ENCODE assay signal across 8 mouse cellular contexts in genomic region chr11:84869537-84870232, GRCm38 (mm10). TPM values are rescaled to one million over a fixed set of nuclear protein-coding genes. Genes with fewer than 3 reads are reported as not detected.
DNase-seq lines count a peak whose midpoint lies in the region; ATAC-seq lines count a peak whose summit lies in the region.

No protein-coding gene starts in this region.

- H3K4me3 ChIP-seq in hindbrain, embryonic 14.5 days (replicated peaks; ENCODE audit: low read length) = peak overlapping the region; percentile 96

- WGBS in hindbrain, embryonic 14.5 days = under 1% methylated on average over 50 of the region's 61 CpGs

- H3K27ac ChIP-seq in hindbrain, embryonic 14.5 days = peak overlapping the region; percentile 100

- no peaks in the 10 kb centered on the region for H3K9me3 ChIP-seq in hindbrain, embryonic 14.5 days (ENCODE audit: control insufficient read depth, low read length)

- peaks cover 23% of the 10 kb centered on the region for H3K4me1 ChIP-seq in hindbrain, embryonic 14.5 days (replicated peaks; ENCODE audit: control insufficient read depth, insufficient read depth, low read length)

- ATAC-seq in hindbrain, embryonic 14.5 days (ENCODE audit: low FRiP score) = peak; percentile 86

- peak overlapping the region; percentile 90 for H3K9ac ChIP-seq in hindbrain, embryonic 14.5 days

- H3K27me3 ChIP-seq in hindbrain, embryonic 14.5 days (ENCODE audit: control insufficient read depth, insufficient read depth, low read length) = no peaks in the 10 kb centered on the region

- peak overlapping the region; percentile 93 for H3K4me2 ChIP-seq in hindbrain, embryonic 14.5 days (replicated peaks)

- DNase-seq in R1 (ENCODE audit: low read depth, low spot score) = peak; percentile 96
- peak; percentile 92 to 96 for DNase-seq in cerebellum, postnatal 25 days
- DNase-seq in frontal cortex, postnatal 25 days (ENCODE audit: low spot score in 2 of 2) = peak; percentile 82 to 87
- peak; percentile 91 for DNase-seq in hindbrain, embryonic 14.5 days (ENCODE audit: low spot score)
- peak; percentile 91 to 92 for DNase-seq in layer of hippocampus, postnatal 36 days
- peak; percentile 94 for DNase-seq in lung, postnatal 25 days (ENCODE audit: low spot score)
- peak; percentile 92 for DNase-seq in retina, adult 2 months (ENCODE audit: low read depth, low spot score)
- DNase-seq in thymus, postnatal 25 days = peak; percentile 94

- H3K36me3 ChIP-seq in hindbrain, embryonic 14.5 days (replicated peaks; ENCODE audit: control insufficient read depth, insufficient read depth) = no peaks in the 10 kb centered on the region

RNA-seq across cellular contexts. Expression of gene Ggnbp2, which starts 0.9 kb away (rescaled TPM):
- polyA plus RNA-seq in hindbrain, embryonic 14.5 days (2014; fragmentation: Nextera tagmentation; extraction: Ambion mirVana) = 67.6 and 69.7 TPM in 2 replicates
- total RNA-seq in layer of hippocampus, postnatal 36 days (2021) = 10 to 100 TPM; 82.3 to 84.1 TPM

RNA-seq across cellular contexts. Expression of gene Myo19, which starts 10.3 kb away (rescaled TPM):
- 6.0 and 6.1 TPM in 2 replicates for polyA plus RNA-seq in hindbrain, embryonic 14.5 days (2014; fragmentation: Nextera tagmentation; extraction: Ambion mirVana)
- 1 to 10 TPM; 7.0 to 8.6 TPM for total RNA-seq in layer of hippocampus, postnatal 36 days (2021)

RNA-seq across cellular contexts. Expression of gene Pigw, which starts 10.4 kb away (rescaled TPM):
- 2.7 and 3.1 TPM in 2 replicates for polyA plus RNA-seq in hindbrain, embryonic 14.5 days (2014; fragmentation: Nextera tagmentation; extraction: Ambion mirVana)
- total RNA-seq in layer of hippocampus, postnatal 36 days (2021) = 1 to 10 TPM; 8.2 to 8.4 TPM

RNA-seq across cellular contexts. Expression of gene Dhrs11, which starts 40.9 kb away (rescaled TPM):
- polyA plus RNA-seq in hindbrain, embryonic 14.5 days (2014; fragmentation: Nextera tagmentation; extraction: Ambion mirVana) = 10.2 and 10.5 TPM in 2 replicates
- 1 to 10 TPM; 5.3 to 7.6 TPM for total RNA-seq in layer of hippocampus, postnatal 36 days (2021)

RNA-seq across cellular contexts. Expression of gene Znhit3, which starts 46.5 kb away (rescaled TPM):
- 65.3 and 70.3 TPM in 2 replicates for polyA plus RNA-seq in hindbrain, embryonic 14.5 days (2014; fragmentation: Nextera tagmentation; extraction: Ambion mirVana)
- 10 to 100 TPM; 31.3 to 33.7 TPM for total RNA-seq in layer of hippocampus, postnatal 36 days (2021)

Comparison
In these comparisons a context has a peak if more than half of its experiments do, and no peak if none do; other contexts are left out.
1. Peak in every context shown above with its lines: DNase-seq, ATAC-seq, H3K4me3 ChIP-seq and H3K27ac ChIP-seq.